23 mouse cellular contexts compared by ENCODE assay signal in the genomic region with DNA sequence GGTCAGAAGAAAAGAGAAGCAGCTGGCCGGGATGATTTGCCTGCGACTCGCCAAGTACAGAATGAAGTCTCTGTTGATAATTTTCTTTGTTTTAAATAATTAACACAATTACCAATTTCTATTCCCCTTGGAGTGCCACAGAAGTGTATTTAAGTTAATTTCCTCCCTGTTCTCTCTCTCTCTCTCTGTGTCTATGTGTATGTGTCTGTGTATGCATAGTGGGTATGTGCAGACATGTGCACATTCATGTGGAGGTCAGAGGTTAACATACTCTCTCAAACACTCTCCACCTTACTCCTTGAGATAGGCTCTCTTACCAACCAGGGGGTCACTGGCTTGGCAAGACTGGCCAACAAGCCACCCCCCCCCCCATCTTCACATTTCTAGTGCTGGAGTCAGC.
DNase-seq lines count a peak whose midpoint lies in the region; ATAC-seq lines count a peak whose summit lies in the region.
"Had no signal": no experiment of that assay in that cellular context is flagged by ENCODE, and none has a peak within 500 bp of the region (broad histone marks: within the 10 kb centered on the region; RNA-seq: fewer than 3 reads in every experiment).

No protein-coding gene starts in this region.

- no peak overlapping the region for H3K4me2 ChIP-seq in forebrain, embryonic 15.5 days (replicated peaks)
- no peak overlapping the region for H3K4me2 ChIP-seq in forebrain, embryonic 13.5 days
- no peak overlapping the region for H3K4me2 ChIP-seq in hindbrain, embryonic 15.5 days
- no peak overlapping the region for H3K4me2 ChIP-seq in hindbrain, embryonic 11.5 days (replicated peaks; ENCODE audit: low read depth, low read length)
- no peak overlapping the region for H3K4me2 ChIP-seq in embryonic facial prominence, embryonic 13.5 days
- no peak overlapping the region for H3K4me2 ChIP-seq in neural tube, embryonic 13.5 days
- H3K4me2 ChIP-seq: heart, embryonic 15.5 days; intestine, embryonic 15.5 days; liver, embryonic 11.5 days; lung, embryonic 15.5 days had no signal

- H3K4me3 ChIP-seq in forebrain, embryonic 15.5 days, result no peak overlapping the region
- H3K4me3 ChIP-seq in forebrain, embryonic 13.5 days, result no peak overlapping the region
- H3K4me3 ChIP-seq in hindbrain, embryonic 15.5 days, result no peak overlapping the region
- H3K4me3 ChIP-seq in hindbrain, embryonic 11.5 days (ENCODE audit: low read depth, low read length), result no peak overlapping the region
- H3K4me3 ChIP-seq in embryonic facial prominence, embryonic 13.5 days, result no peak overlapping the region
- H3K4me3 ChIP-seq in neural tube, embryonic 13.5 days, result no peak overlapping the region
- H3K4me3 ChIP-seq: erythroblast, embryonic 14.5 days; heart, embryonic 10.5 days; heart, embryonic 15.5 days; intestine, embryonic 15.5 days; lung, embryonic 15.5 days had no signal

- peak overlapping the region; percentile 23; the same call in 1 of the 2 replicates for H3K27ac ChIP-seq in forebrain, embryonic 15.5 days (replicated peaks)
- no peak overlapping the region for H3K27ac ChIP-seq in forebrain, embryonic 13.5 days
- H3K27ac ChIP-seq in hindbrain, embryonic 15.5 days (replicated peaks), result peak overlapping the region; percentile 52
- H3K27ac ChIP-seq in hindbrain, embryonic 11.5 days (ENCODE audit: low read depth, low read length), result no peak overlapping the region
- peak overlapping the region; percentile 19; the same call in 1 of the 2 replicates for H3K27ac ChIP-seq in embryonic facial prominence, embryonic 13.5 days
- peak overlapping the region; percentile 54; the same call in 1 of the 2 replicates for H3K27ac ChIP-seq in neural tube, embryonic 13.5 days (replicated peaks)
- H3K27ac ChIP-seq: heart, embryonic 10.5 days; heart, embryonic 15.5 days; hindbrain, postnatal 0 days; intestine, embryonic 15.5 days; lung, embryonic 15.5 days had no signal

- no peaks in the 10 kb centered on the region for H3K36me3 ChIP-seq in forebrain, embryonic 15.5 days
- no peaks in the 10 kb centered on the region for H3K36me3 ChIP-seq in forebrain, embryonic 13.5 days (ENCODE audit: poor library complexity, severe bottlenecking)
- no peaks in the 10 kb centered on the region for H3K36me3 ChIP-seq in hindbrain, embryonic 15.5 days
- no peaks in the 10 kb centered on the region for H3K36me3 ChIP-seq in hindbrain, embryonic 11.5 days (ENCODE audit: control insufficient read depth, insufficient read depth, low read length)
- H3K36me3 ChIP-seq in embryonic facial prominence, embryonic 13.5 days, result no peaks in the 10 kb centered on the region
- no peaks in the 10 kb centered on the region for H3K36me3 ChIP-seq in neural tube, embryonic 13.5 days
- H3K36me3 ChIP-seq: G1E; heart, embryonic 10.5 days; heart, embryonic 15.5 days; intestine, embryonic 15.5 days; lung, embryonic 15.5 days had no signal

- no peak for DNase-seq in hindbrain, embryonic 11.5 days (ENCODE audit: low spot score)
- no peak for DNase-seq in layer of hippocampus, postnatal 25 days (ENCODE audit: extremely low spot score in 1 of 2, low spot score in 1 of 2)
- DNase-seq in gastrocnemius, adult 18-20 months (ENCODE audit: low spot score), result no peak
- DNase-seq: adrenal gland, adult 8-10 months; cerebellum, adult 2 months; gastrocnemius, postnatal 25 days; kidney, postnatal 4 days; layer of hippocampus, postnatal 36 days; midbrain, embryonic 14.5 days; thymus, postnatal 14 days had no signal

- H3K4me1 ChIP-seq in forebrain, embryonic 15.5 days, result no peaks in the 10 kb centered on the region
- H3K4me1 ChIP-seq in forebrain, embryonic 13.5 days, result no peaks in the 10 kb centered on the region; the same call in 1 of the 2 replicates
- peaks cover 14% of the 10 kb centered on the region for H3K4me1 ChIP-seq in hindbrain, embryonic 15.5 days (replicated peaks)
- no peaks in the 10 kb centered on the region; the same call in 1 of the 2 replicates for H3K4me1 ChIP-seq in hindbrain, embryonic 11.5 days (replicated peaks; ENCODE audit: control insufficient read depth, insufficient read depth, low read length)
- H3K4me1 ChIP-seq in embryonic facial prominence, embryonic 13.5 days, result peaks cover 11% of the 10 kb centered on the region; the same call in 1 of the 2 replicates
- H3K4me1 ChIP-seq in neural tube, embryonic 13.5 days (replicated peaks), result peaks cover 12% of the 10 kb centered on the region
- H3K4me1 ChIP-seq: heart, embryonic 15.5 days; intestine, embryonic 15.5 days; lung, embryonic 15.5 days had no signal

- no peaks in the 10 kb centered on the region for H3K9me3 ChIP-seq in forebrain, embryonic 15.5 days
- H3K9me3 ChIP-seq in forebrain, embryonic 13.5 days (replicated peaks), result no peaks in the 10 kb centered on the region
- no peaks in the 10 kb centered on the region for H3K9me3 ChIP-seq in hindbrain, embryonic 15.5 days
- no peaks in the 10 kb centered on the region for H3K9me3 ChIP-seq in hindbrain, embryonic 11.5 days (ENCODE audit: control insufficient read depth, low read length)
- no peaks in the 10 kb centered on the region for H3K9me3 ChIP-seq in embryonic facial prominence, embryonic 13.5 days
- no peaks in the 10 kb centered on the region for H3K9me3 ChIP-seq in neural tube, embryonic 13.5 days
- H3K9me3 ChIP-seq: heart, embryonic 10.5 days; heart, embryonic 15.5 days; intestine, embryonic 15.5 days; lung, embryonic 15.5 days had no signal

- peak; percentile 38; the same call in 1 of the 2 replicates for ATAC-seq in forebrain, embryonic 15.5 days (replicated peaks)
- ATAC-seq in forebrain, embryonic 13.5 days, result no peak
- 0 out of 2 replicates have a peak, but pooled peaks have one; percentile 12 for ATAC-seq in hindbrain, embryonic 15.5 days (ENCODE audit: low FRiP score, low read depth)
- no peak for ATAC-seq in hindbrain, embryonic 11.5 days (ENCODE audit: low FRiP score)
- ATAC-seq in embryonic facial prominence, embryonic 13.5 days (ENCODE audit: insufficient number of reproducible peaks, insufficient read depth, low FRiP score, low TSS enrichment, low read depth), result no peak
- no peak for ATAC-seq in neural tube, embryonic 13.5 days (ENCODE audit: low read depth)
- ATAC-seq: hindbrain, postnatal 0 days; intestine, embryonic 15.5 days had no signal

- WGBS in forebrain, embryonic 15.5 days, result 56% methylated on average over 3 of the region's 3 CpGs
- 82% methylated on average over 3 of the region's 3 CpGs for WGBS in forebrain, embryonic 13.5 days
- WGBS in hindbrain, embryonic 15.5 days, result 34% methylated on average over 3 of the region's 3 CpGs
- WGBS in hindbrain, embryonic 11.5 days, result 76% methylated on average over 3 of the region's 3 CpGs
- 62% methylated on average over 3 of the region's 3 CpGs for WGBS in embryonic facial prominence, embryonic 13.5 days
- WGBS in neural tube, embryonic 13.5 days, result 65% methylated on average over 3 of the region's 3 CpGs

- H3K27me3 ChIP-seq in forebrain, embryonic 15.5 days, result no peaks in the 10 kb centered on the region
- H3K27me3 ChIP-seq in forebrain, embryonic 13.5 days, result no peaks in the 10 kb centered on the region
- no peaks in the 10 kb centered on the region for H3K27me3 ChIP-seq in hindbrain, embryonic 15.5 days
- no peaks in the 10 kb centered on the region for H3K27me3 ChIP-seq in hindbrain, embryonic 11.5 days (ENCODE audit: control insufficient read depth, insufficient read depth, low read length)
- H3K27me3 ChIP-seq in embryonic facial prominence, embryonic 13.5 days, result no peaks in the 10 kb centered on the region
- H3K27me3 ChIP-seq in neural tube, embryonic 13.5 days, result no peaks in the 10 kb centered on the region
- H3K27me3 ChIP-seq: heart, embryonic 15.5 days; intestine, embryonic 15.5 days; lung, embryonic 15.5 days had no signal

- H3K9ac ChIP-seq in forebrain, embryonic 15.5 days (replicated peaks), result no peak overlapping the region
- H3K9ac ChIP-seq in forebrain, embryonic 13.5 days, result no peak overlapping the region
- H3K9ac ChIP-seq in hindbrain, embryonic 15.5 days, result no peak overlapping the region
- no peak overlapping the region for H3K9ac ChIP-seq in hindbrain, embryonic 11.5 days (ENCODE audit: low read depth, low read length)
- H3K9ac ChIP-seq in embryonic facial prominence, embryonic 13.5 days, result no peak overlapping the region
- H3K9ac ChIP-seq in neural tube, embryonic 13.5 days, result no peak overlapping the region
- H3K9ac ChIP-seq: heart, embryonic 15.5 days; intestine, embryonic 15.5 days; lung, embryonic 15.5 days had no signal

Comparison
In these comparisons a context has a peak if more than half of its experiments do, and no peak if none do; other contexts are left out.
1. ATAC-seq: peak in forebrain, embryonic 15.5 days (single experiment) and hindbrain, embryonic 15.5 days (single experiment); none in forebrain, embryonic 13.5 days (single experiment), hindbrain, embryonic 11.5 days (single experiment), embryonic facial prominence, embryonic 13.5 days (single experiment) and neural tube, embryonic 13.5 days (single experiment).
2. H3K27ac ChIP-seq: peak in forebrain, embryonic 15.5 days (single experiment), hindbrain, embryonic 15.5 days (single experiment), embryonic facial prominence, embryonic 13.5 days (single experiment) and neural tube, embryonic 13.5 days (single experiment); none in forebrain, embryonic 13.5 days (single experiment) and hindbrain, embryonic 11.5 days (single experiment).